Mouse (Mus musculus) forebrain, embryonic 10.5 days (tissue): ENCODE data around the gene Fhit. TPM values are rescaled to one million over a fixed set of nuclear protein-coding genes. Genes with fewer than 3 reads are reported as not detected.
A peak's percentile ranks its signal among the peaks of the same experiment; 100 is the strongest.

ENCODE experiments used
- DNase-seq: peaks from one replicate; pipeline ENCODE4 v3.0.0-alpha.2; 2017; ENCODE audit warnings: low spot score; ENCODE audit errors: extremely low spot score
- H3K27ac ChIP-seq: fragments of 300-500 bp; sonication (generic); 2 replicates; pipeline ENCODE4 v1.5.1; 2016; ENCODE audit warnings: mild to moderate bottlenecking
- H3K27me3 ChIP-seq: fragments of 300-500 bp; sonication (generic); 2 replicates; pipeline ENCODE4 v1.6.1; 2016; ENCODE audit warnings: mild to moderate bottlenecking; ENCODE audit not compliant: poor library complexity, severe bottlenecking
- H3K36me3 ChIP-seq: fragments of 300-500 bp; sonication (generic); replicated peaks from 2 replicates; pipeline ENCODE4 v1.6.1; 2016; ENCODE audit warnings: mild to moderate bottlenecking, moderate library complexity
- H3K4me1 ChIP-seq: fragments of 300-500 bp; sonication (generic); 2 replicates; pipeline ENCODE4 v1.6.1; 2016
- H3K4me3 ChIP-seq: fragments of 300-500 bp; sonication (generic); 2 replicates; pipeline ENCODE4 v1.5.1; 2016; ENCODE audit warnings: mild to moderate bottlenecking, moderate library complexity
- H3K9me3 ChIP-seq: fragments of 300-500 bp; sonication (generic); 2 replicates; pipeline ENCODE4 v1.6.1; 2016; ENCODE audit warnings: mild to moderate bottlenecking, moderate library complexity
- WGBS: fragments of 180-500 bp; shearing (Covaris S2); methylation state at CpG from one replicate; pipeline ENCODE4 v1.1.7; 2016; 5-methylcytosine and 5-hydroxymethylcytosine counted together
- polyA plus RNA-seq: library from polyadenylated mRNA; unstranded; fragments of >200 nt; fragmentation: Nextera tagmentation; extraction: Ambion mirVana; gene quantifications from 2 replicates; pipeline ENCODE4 v1.2.1, GENCODE M21; 2016

Fhit gene
- polyA plus RNA-seq, 1 experiment from 2014 or later, result 1.4 TPM

DNA sequence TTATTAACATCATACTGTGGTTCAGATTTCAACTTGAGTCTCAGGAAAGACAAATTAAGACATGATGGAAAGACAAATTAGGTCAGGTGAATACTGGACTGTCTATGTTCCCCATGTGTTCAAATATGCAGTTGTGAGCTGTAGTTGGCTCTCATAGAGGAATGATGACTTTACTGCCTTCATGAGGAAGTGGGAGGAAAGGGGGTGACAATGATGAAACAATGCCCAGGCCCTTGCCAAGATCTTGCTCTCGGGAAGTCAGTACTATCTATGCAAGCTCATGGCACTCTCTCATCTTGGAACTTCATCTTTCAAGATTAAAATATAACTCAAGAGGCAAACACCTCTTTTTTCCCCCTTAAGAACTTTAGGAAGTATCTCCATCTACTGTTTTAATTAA, 849.6 kb downstream of the Fhit start:
- 91% methylated on average over 1 of the region's 1 CpGs for WGBS
- Histone ChIP-seq H3K27me3 (no peaks in the 10 kb centered on the region), H3K4me3 (no peak overlapping the region), H3K4me1 (no peaks in the 10 kb centered on the region), H3K36me3 (no peaks in the 10 kb centered on the region), H3K27ac (no peak overlapping the region), H3K9me3 (no peaks in the 10 kb centered on the region)
- DNase-seq, result no peak

DNA sequence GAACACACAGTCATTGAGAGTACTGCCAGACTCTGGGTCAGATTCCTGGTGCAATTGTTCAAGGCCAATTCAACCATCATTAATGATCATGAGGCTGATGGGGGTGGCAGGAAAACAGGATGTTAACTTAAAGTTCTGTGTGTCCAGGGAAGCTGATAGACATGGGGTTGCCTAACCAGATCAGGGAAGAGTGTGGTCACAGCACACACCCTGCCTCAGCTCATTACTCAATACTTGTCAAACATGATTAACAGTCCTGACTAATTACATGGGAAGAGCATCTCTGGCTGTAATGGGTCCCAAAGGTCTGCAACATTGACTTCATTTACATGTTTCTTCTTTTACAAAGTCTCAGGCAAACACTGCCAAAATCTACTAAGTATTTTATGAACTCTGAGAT, 856.5 kb downstream of the Fhit start:
- H3K9me3 ChIP-seq, result no peaks in the 10 kb centered on the region
- no peak overlapping the region for H3K4me3 ChIP-seq
- no peak for DNase-seq
- no peaks in the 10 kb centered on the region for H3K4me1 ChIP-seq
- no peaks in the 10 kb centered on the region for H3K27me3 ChIP-seq
- H3K27ac ChIP-seq, result no peak overlapping the region
- H3K36me3 ChIP-seq, result no peaks in the 10 kb centered on the region

DNA sequence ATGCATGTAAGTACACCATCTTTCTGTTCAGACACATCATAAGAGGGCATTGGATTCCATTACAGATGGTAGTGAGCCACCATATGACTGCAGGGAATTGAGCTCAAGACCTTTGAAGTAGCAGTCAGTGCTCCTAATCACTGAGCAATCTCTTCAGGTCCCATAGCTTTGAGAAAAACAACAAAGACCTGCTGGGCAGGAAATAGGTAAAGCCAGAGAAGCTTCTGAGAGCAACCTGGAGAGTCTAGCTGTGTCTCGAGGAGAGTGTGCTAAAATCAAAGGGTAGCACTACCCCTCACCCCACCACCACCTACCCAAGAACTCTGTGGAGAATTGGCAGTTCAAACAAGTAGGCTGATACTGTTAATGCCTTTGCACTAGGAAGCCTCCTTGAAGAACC, 860.3 kb downstream of the Fhit start:
- 50% methylated on average over 1 of the region's 1 CpGs for WGBS
- DNase-seq, result no peak
- no peaks in the 10 kb centered on the region for H3K9me3 ChIP-seq
- H3K4me1 ChIP-seq, result no peaks in the 10 kb centered on the region
- no peak overlapping the region for H3K4me3 ChIP-seq
- no peaks in the 10 kb centered on the region for H3K36me3 ChIP-seq
- no peaks in the 10 kb centered on the region for H3K27me3 ChIP-seq
- no peak overlapping the region for H3K27ac ChIP-seq

DNA sequence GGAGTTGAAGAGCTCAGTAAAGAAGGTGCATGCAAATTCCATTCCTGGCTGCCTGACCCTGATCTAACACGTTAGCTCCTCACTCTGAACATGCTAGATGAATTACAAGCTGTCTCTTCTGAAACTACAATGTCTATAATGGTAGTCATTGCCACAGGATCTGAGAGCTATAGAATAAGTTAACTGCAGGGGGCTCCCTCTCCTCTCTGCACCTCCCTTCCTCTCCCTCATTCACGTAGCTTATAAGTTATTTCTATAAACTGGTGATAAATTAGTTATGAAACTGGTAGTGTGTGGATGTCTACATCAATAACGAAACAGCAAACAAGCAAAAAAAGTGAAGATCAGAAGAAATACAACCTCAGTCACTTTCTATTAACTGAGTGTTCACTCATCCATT, 860.9 kb downstream of the Fhit start:
- Histone ChIP-seq H3K4me1 (no peaks in the 10 kb centered on the region), H3K36me3 (no peaks in the 10 kb centered on the region), H3K27me3 (no peaks in the 10 kb centered on the region), H3K9me3 (no peaks in the 10 kb centered on the region), H3K4me3 (no peak overlapping the region), H3K27ac (no peak overlapping the region)
- DNase-seq, result no peak
- 78% methylated on average over 3 of the region's 3 CpGs for WGBS

DNA sequence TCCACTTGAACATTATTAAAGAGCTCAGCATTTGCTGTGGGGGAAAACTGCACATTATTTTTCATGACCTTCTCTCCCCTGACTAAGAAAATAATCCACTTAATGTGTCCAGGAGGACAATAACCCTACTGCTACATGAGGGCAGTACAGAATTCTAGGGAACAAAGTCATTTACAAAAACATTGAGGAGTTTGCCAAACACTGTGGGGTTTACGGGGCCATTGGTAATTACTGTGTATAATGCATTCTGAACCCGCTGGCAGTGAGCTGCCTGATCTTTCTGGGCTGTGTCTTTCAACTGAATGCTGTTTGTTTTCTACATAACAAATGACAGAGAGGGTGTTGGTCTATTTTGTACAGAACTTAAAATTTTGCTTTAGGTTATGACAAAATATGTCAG, 862.8 kb downstream of the Fhit start:
- Histone ChIP-seq H3K9me3 (no peaks in the 10 kb centered on the region), H3K27ac (no peak overlapping the region), H3K4me1 (no peaks in the 10 kb centered on the region), H3K4me3 (no peak overlapping the region), H3K36me3 (no peaks in the 10 kb centered on the region), H3K27me3 (no peaks in the 10 kb centered on the region)
- no peak for DNase-seq
- 76% methylated on average over 2 of the region's 2 CpGs for WGBS

DNA sequence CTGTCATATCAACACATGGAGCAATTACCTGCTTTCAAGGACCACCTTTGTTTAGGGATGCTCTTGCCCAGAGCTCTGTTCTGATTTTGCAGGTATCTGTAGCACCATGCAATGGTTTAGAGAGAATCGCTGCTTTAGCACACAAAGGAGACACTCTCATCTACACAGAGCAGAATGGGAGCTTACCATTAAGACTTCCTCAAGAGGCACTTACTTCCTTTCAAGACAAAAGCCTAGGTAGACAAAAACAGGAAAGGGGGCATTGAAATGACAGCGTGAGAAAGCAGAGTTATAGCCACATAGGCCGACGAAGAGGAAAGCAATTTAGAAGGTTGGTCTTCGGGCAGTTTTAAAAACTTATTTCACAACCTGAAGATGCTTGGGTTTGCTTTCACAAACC, 872.8 kb downstream of the Fhit start:
- WGBS, result 82% methylated on average over 5 of the region's 5 CpGs
- no peaks in the 10 kb centered on the region for H3K36me3 ChIP-seq
- no peak overlapping the region for H3K27ac ChIP-seq
- H3K27me3 ChIP-seq, result no peaks in the 10 kb centered on the region
- no peak for DNase-seq
- H3K9me3 ChIP-seq, result no peaks in the 10 kb centered on the region
- H3K4me3 ChIP-seq, result no peak overlapping the region
- H3K4me1 ChIP-seq, result peaks cover 17% of the 10 kb centered on the region

DNA sequence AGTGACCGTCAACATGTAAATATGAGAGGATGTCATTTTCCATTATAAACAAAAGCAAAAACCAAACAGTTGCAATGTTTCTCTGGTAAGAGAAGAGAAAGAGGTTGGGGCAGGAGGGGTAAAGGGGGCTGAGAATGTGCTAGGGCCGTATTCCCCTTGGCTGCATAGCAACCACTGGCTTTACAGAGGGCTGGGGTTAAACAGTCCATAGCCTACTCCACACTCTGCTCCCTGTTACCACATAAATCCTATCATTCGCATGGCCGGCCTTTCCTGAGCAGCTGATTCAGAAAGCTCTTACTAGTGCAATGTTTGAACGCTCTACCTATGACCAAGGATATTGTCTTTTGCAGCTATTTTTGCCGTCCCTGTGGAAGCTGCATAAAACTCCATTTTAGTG, 875.8 kb downstream of the Fhit start:
- WGBS, result 64% methylated on average over 6 of the region's 6 CpGs
- peak; percentile 35 for DNase-seq

DNA sequence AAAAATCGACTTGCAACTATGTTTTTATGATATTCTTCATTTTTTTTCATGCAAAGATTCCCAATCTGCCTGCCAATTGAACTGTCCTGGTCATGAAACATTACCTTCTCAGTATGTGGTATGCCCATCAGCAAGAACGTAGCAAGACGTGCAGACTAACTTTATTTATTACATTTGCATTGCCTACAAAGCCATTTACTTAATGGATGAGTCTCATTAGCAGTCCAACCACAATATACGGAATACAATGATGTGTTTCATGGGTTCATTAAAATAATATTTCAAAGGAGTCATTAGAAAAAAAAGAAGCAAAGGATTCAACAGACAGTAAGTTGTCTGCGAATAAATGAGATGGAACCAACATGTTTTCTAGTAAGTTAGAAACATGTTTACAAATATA, 933.1 kb downstream of the Fhit start:
- 83% methylated on average over 5 of the region's 5 CpGs for whole genome bisulfite sequencing
- Histone ChIP-seq H3K9me3 (no peaks in the 10 kb centered on the region), H3K4me3 (no peak overlapping the region), H3K4me1 (no peaks in the 10 kb centered on the region), H3K36me3 (no peaks in the 10 kb centered on the region), H3K27me3 (no peaks in the 10 kb centered on the region), H3K27ac (no peak overlapping the region)
- no peak for DNase-seq

More for the DNA sequence above, 875.8 kb downstream of the Fhit start:
- H3K36me3 ChIP-seq, result no peaks in the 10 kb centered on the region
- peaks cover 17% of the 10 kb centered on the region for H3K4me1 ChIP-seq
- no peaks in the 10 kb centered on the region for H3K27me3 ChIP-seq
- no peaks in the 10 kb centered on the region for H3K9me3 ChIP-seq
- no peak overlapping the region for H3K4me3 ChIP-seq
- no peak overlapping the region for H3K27ac ChIP-seq

DNA sequence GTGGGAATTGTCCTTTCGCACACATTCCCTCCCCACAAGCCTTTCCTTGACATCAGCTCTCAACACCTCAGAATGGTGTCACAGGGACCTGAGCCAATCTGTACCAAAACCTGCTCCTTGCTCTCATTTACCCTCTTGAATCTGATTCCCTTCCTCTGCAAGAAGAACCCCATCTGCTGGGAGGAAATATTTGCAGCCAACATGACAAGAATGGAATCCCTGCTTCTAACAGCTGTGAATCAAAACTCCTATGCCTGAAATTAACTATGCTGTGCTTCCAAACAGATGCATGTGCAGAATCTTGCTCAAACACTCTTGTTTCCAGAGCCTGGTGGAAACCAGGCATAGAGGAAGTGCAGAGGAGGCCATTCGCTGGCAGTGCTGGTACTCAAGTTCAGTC, 940.0 kb downstream of the Fhit start:
- H3K36me3 ChIP-seq, result no peaks in the 10 kb centered on the region
- whole genome bisulfite sequencing, result 88% methylated on average over 2 of the region's 2 CpGs
- no peak overlapping the region for H3K27ac ChIP-seq
- DNase-seq, result no peak
- no peak overlapping the region for H3K4me3 ChIP-seq
- no peaks in the 10 kb centered on the region for H3K27me3 ChIP-seq
- no peaks in the 10 kb centered on the region for H3K9me3 ChIP-seq
- no peaks in the 10 kb centered on the region for H3K4me1 ChIP-seq

DNA sequence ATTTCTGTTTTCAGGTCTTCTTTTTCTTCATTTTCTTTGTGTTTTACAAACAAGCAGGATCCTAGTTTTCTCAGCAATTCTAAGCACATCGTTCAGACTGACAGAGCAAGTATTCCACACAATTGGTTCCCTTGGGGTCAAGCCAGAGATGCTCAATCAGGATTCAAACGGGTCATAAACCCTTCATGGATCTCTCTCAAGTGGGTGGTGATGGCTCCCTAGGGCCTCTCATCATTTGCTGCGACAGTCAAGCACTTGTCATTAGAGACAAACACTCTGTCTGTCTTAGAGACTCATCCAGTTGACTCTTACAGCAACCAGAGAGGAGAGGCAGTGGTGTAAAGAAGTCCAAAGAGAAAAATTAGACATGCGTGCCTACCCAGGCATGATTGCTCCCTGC, 948.6 kb downstream of the Fhit start:
- no peaks in the 10 kb centered on the region for H3K36me3 ChIP-seq
- H3K4me3 ChIP-seq, result no peak overlapping the region
- DNase-seq, result no peak
- 79% methylated on average over 4 of the region's 4 CpGs for WGBS
- no peaks in the 10 kb centered on the region for H3K27me3 ChIP-seq
- H3K4me1 ChIP-seq, result peaks cover 10% of the 10 kb centered on the region; the same call in 1 of the 2 replicates
- no peak overlapping the region for H3K27ac ChIP-seq
- H3K9me3 ChIP-seq, result no peaks in the 10 kb centered on the region

DNA sequence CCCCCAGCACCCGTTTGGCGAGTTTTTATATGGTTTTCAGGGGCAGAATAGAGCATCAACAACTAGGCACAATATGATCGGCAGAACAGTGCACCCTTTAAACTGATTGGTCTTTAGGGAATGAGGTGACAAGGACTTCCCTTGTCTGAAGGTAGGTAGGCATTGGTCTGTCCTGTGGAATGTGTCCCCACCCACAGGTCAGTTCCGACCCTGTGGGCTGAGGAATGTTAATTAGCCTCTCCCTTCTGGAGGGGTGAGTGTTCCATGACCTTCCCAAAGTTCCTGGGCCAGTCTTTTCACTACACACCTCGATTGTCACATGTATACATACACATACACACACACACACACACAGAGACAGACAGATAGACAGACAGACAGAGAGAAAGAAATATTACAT, 950.7 kb downstream of the Fhit start:
- DNase-seq, result no peak
- H3K4me3 ChIP-seq, result no peak overlapping the region
- H3K27ac ChIP-seq, result no peak overlapping the region
- H3K36me3 ChIP-seq, result no peaks in the 10 kb centered on the region
- H3K4me1 ChIP-seq, result peaks cover 18% of the 10 kb centered on the region
- 71% methylated on average over 5 of the region's 5 CpGs for WGBS
- H3K27me3 ChIP-seq, result no peaks in the 10 kb centered on the region
- H3K9me3 ChIP-seq, result no peaks in the 10 kb centered on the region

DNA sequence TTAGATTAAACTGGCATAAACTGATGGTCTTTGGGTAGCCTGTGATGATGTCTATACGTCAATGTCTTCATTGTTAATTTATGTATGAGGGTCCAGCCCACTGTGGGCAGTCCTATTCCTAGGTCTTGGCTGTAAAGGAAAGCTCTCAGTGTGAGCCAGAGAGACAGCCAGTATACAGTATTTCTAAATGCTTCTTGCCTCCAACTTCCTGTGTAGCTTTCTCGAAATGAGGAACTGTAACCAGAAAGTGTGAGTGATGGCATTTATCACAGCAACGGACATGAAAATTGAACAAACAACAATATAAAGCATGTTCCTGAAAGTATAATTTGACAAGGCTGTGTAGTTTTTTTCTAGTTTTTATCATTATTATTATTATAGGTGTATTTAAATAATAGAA, 952.8 kb downstream of the Fhit start:
- H3K9me3 ChIP-seq, result no peaks in the 10 kb centered on the region
- peaks cover 21% of the 10 kb centered on the region for H3K4me1 ChIP-seq
- H3K36me3 ChIP-seq, result no peaks in the 10 kb centered on the region
- H3K27me3 ChIP-seq, result no peaks in the 10 kb centered on the region
- 92% methylated on average over 3 of the region's 3 CpGs for WGBS
- no peak overlapping the region for H3K27ac ChIP-seq
- DNase-seq, result no peak
- H3K4me3 ChIP-seq, result no peak overlapping the region

DNA sequence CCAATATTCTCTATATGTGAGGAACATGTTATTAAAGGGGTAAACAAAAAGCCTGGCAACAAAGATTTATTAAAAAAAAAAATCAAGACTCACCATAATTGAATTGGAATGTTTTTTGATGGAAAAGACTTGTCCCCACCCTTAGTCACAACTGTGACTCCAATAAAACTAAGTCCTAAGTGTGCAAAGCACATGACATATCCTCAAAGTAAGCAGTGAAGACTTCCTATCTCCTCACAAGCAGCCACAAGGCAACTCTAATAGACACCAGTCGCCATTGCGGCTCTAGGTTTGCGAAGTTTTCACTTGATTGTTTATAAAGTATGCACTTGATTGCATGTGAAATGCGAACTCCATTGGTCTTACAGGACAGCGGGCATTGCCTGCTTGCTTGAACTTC, 956.1 kb downstream of the Fhit start:
- no peaks in the 10 kb centered on the region for H3K36me3 ChIP-seq
- H3K4me3 ChIP-seq, result no peak overlapping the region
- DNase-seq, result no peak
- peaks cover 16% of the 10 kb centered on the region for H3K4me1 ChIP-seq
- no peaks in the 10 kb centered on the region for H3K9me3 ChIP-seq
- WGBS, result 92% methylated on average over 5 of the region's 5 CpGs
- no peak overlapping the region for H3K27ac ChIP-seq
- H3K27me3 ChIP-seq, result no peaks in the 10 kb centered on the region

DNA sequence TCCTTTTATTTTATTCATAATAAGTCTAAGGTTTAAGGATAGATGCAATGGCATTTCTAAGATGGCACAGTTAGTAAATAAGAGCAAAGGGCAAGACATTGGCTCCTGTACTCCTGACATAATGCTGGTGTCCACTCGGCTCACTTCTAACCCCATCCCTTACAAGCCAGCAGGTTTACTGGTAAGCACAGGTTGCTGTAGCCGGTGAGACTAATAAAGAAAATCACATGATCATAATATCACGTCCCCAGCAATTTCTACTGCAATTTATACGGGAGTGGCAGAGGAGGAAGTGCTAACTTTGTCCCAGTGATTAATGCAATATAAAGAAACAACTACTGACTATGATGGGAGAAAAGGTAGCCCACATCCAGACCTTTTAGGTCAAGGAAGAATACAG, 956.5 kb downstream of the Fhit start:
- Histone ChIP-seq H3K27me3 (no peaks in the 10 kb centered on the region), H3K4me3 (no peak overlapping the region), H3K36me3 (no peaks in the 10 kb centered on the region), H3K27ac (no peak overlapping the region), H3K9me3 (no peaks in the 10 kb centered on the region), H3K4me1 (peaks cover 13% of the 10 kb centered on the region)
- 90% methylated on average over 4 of the region's 4 CpGs for WGBS
- DNase-seq, result no peak
